Mouse (Mus musculus): ENCODE results near the gene Pla2g5. TPM values are rescaled to one million over a fixed set of nuclear protein-coding genes. Genes with fewer than 3 reads are reported as not detected.
"Not testable (repeated sequence)": the region's sequence is repeated elsewhere in the genome, so short reads cannot be mapped to it uniquely, and the experiment has no call there.

Pla2g5 gene
- total RNA-seq (2014; fragmentation: Nextera tagmentation) (not detected in 2 replicates), total RNA-seq (2017) (not detected in 2 replicates)

DNA sequence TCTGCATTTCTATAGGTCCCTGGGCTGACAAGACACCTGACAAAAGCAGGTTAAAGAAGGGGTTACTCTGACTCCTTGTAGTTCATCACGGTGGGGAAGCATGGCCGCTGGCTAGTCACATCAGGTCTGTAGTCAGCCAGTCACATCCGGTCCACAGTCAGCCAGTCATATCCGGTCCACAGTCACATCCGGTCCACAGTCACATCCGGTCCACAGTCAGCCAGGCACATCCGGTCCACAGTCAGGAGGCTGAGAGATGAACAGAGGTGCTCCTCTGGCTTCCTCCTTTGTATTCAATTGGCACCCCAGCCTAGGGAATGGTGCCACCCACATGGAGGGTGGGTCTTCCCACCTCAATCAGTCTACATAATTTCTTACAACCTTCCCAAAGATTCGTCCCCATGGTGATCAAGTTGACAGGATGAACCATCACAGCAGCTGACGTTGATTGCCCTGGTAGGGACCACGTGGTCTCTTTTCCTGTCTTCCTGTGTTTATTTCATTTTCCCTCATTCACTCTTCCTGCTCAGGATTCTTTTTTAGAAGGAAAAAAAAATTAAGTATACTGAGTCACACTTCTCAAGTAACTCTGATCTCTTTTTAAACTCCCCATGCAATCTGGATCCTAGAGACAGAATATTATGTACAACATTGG is at the start of gene Pla2g5:
TSS of gene Pla2g5 (minus strand) at position 139 of the 655 bp plus-strand sequence.
- ATAC-seq (replicated peaks; ENCODE audit: poor library complexity, severe bottlenecking): no peak

DNA sequence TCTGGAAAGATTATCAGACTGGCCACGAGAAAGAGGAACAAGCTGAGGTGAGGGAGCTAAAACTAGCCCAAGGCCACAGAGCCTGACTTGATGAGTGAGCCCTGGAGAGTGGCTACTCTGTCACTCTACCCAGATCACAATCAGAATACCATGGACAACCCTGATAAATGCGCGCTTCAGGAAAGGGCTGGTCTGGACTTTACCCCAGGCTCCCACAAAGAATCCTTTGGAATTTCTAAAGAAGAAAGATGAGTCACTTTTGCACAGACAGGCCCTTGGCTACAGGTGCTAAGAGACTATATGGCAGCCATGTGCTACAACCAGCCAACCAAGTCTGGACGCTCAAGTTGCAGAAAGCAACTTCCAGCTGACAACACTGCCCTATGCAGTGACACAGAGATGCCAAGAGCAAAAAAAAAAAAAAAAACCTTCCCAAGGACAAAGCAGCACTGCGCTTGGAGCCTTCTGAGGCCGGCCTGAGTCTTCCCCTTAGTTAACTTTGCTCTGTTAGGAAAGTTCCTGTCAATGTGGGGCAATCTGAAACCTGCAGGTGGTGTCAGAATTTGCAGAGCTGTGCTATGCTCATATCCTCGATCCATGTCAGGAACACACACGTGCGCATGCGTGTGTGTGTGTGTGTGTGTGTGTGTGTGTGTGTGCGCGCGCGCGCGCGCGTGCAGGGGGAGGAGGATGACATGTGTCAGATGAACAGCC is 42.5 kb upstream of the Pla2g5 start:
- peak; percentile 86 for ATAC-seq (replicated peaks; ENCODE audit: poor library complexity, severe bottlenecking)

DNA sequence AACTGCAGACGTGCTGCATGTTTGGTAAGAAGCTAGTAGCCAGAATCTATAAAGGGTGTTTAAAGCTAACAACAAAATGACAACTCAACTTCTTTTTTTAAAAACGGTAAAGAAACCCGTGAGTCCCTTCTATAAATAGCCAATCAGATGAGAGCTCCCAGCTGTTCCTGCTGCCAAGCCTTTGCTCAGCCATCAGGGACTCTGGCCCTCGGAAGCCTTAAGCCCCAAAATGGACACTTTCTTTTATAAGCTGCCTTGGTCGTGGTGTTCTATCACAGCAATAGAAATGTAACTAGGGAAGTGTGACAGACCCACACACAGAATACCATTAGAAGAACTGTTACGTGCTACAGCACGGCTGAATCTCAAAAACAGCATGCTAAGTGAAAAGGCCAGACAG is 36.1 kb upstream of the Pla2g5 start:
- no peak for ATAC-seq (replicated peaks; ENCODE audit: poor library complexity, severe bottlenecking)

DNA sequence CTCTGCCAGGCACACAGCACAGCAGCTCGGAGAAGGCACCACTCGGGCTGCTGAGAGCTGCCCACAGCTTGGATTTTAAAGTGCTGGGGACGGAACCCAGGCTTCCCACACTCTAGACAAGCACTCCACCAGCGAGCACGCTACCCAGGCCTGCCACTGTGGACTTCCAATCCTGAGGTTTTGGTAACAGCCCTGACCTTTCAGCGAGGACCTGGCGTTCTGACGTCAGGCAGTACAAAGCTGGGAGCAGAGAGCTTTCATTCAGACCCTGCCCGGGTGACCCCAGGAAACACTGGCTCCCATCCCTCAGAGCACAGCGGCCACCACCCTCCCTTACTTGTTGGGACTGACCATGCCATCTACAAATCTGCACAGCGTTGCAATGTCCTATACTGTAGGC is 30.5 kb upstream of the Pla2g5 start:
- ATAC-seq (replicated peaks; ENCODE audit: poor library complexity, severe bottlenecking): not testable (repeated sequence)

DNA sequence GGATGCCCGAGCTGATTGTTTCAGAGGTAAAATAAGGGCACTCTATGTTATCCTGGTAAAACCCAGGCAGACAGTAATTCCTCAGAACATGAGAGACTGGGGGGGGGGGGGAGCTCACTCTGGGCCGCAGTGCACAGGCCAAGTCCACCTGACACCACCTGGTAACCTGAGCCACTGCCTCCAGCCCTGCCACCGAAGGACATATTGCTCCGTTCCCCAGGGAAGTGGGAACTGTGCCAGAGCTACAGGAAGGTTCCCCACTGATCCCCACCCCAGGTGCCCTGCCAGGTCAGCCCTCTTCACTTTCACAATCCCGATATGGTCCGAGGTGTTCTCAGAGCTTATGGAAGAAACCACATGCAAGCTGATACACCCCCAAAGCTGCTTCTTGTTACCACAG is 29.4 kb upstream of the Pla2g5 start:
- no peak for ATAC-seq (replicated peaks; ENCODE audit: poor library complexity, severe bottlenecking)

DNA sequence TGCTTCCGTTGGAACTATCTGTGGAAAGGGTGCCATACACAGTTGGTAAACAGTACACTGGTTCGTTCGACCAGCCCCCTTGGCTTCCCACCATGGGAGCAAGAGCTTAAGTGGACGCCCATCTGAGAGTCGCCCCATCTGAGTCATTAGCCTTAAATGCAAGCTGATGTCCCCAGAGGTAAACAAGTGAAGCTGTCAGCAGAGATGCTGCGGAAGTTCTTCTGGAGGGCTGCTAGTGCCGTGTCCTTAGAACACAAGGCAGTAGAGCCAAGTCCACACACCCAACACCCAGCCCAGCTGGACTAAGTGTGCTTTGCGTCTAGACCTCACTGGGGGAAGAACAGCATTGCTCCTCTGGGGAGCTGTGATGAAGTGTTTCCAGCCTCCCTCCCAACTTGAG is 26.4 kb upstream of the Pla2g5 start:
- ATAC-seq (replicated peaks; ENCODE audit: poor library complexity, severe bottlenecking): no peak

DNA sequence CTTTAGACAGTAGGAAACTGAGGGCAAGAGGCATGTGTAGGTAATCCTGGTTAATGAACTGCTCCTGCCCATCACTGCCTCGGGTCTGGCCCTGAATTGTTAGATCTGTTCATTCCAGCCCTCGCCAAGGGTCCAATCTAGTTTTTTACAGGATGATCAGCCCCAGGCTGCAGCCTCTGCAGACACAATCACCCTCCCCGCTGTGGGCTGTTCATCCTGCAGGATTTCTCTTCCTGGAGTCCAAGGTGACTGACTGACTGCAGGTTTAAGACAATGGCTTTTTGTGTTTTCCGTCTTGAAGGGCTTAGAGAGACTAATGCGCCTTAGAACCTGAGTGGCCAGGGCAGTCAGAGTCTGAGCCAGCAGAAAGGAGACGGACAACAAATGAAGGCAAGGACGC is 25.9 kb upstream of the Pla2g5 start:
- no peak for ATAC-seq (replicated peaks; ENCODE audit: poor library complexity, severe bottlenecking)

DNA sequence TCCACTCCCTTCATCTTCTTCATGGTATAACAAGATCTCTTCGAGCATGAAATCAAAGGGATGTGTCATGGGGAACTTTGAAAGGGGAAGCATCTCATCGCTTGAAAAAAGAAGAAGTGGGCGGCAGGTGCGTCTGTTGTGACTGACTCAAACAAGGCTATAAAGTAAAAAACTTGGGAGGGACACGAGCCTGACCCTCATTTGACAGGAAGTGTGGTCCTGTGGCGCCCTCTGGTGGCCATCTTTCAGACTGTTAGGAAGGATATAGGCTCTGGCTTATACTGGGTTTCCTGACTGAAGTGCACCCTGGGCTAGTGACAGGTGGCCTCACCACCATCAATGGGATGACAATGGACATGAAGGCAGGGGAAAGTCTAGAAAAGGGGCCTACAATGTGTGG is 21.0 kb upstream of the Pla2g5 start:
- ATAC-seq (replicated peaks; ENCODE audit: poor library complexity, severe bottlenecking): peak; percentile 94

DNA sequence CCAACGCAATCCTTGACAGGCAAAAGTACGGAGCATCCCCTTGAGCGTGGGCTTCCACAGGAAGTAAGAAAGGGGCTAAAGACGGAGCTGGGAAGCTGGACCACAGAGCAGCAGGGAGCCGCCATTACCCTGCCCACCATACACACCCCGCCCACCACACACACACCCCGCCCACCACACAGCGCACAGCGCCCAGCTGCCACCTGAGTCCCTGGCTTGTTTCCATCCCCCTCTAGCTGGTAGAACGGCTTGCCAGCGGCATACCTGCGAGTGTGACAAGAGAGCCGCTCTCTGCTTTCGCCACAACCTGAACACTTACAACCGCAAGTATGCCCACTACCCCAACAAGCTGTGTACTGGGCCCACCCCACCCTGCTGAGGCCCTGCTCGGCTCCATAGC is 18.9 kb upstream of the Pla2g5 start:
- ATAC-seq (replicated peaks; ENCODE audit: poor library complexity, severe bottlenecking): no peak

DNA sequence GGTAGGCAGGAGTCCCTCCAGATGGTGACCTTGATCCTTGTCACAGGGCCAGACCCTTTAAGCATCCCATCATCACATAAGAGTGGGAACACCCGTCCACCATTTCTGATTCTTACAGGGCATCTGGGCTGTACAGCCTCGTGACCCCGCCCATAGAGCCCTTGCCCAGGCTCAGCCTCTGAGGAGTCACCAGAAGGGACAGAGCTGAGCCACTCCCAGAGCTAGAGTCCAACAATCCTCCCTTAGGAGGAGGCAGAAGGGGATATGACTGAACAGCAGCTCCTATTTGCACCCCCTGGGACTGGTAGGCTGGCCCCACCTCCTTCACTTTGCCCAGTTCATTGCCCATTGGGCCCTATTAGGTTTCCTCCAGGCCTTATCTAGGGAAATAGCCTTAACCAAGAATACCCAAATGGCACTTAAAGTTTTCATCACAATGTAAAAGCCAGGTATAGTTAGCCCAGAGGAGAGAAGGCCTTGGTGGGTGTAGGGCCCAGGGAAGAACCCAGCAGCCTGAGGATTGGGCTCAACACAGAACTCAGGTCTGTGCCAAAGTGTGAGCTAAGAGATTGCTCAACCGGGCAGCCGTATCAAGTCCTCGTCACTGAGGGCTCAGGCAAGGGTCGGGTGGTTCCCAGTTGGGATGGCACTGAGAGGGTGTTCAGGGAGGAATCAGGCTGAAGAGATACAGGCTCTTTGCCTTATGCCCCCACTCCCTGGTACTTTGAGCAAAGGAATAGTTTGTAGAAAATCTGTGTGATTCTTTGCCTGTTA is 17.7 kb upstream of the Pla2g5 start:
- ATAC-seq (replicated peaks; ENCODE audit: poor library complexity, severe bottlenecking): no peak

DNA sequence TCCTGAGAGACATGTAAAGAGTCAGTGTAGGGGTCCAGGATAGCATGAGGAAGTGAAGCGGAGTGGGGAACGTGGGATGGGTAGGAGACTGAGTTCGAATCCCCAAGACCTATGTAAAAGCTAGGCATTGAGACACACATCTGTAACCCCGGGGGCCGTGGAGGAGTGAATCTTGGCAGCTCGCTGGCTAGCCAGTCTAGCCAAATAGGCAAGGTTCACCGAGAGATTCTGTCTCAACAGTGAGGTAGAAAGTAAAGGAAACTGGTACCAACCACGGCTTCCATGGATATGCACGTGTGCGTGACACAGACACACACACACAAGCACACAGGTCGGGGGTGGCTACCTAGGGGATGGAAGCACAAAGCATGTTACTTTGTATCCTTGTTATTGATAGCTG is 16.5 kb upstream of the Pla2g5 start:
- ATAC-seq (replicated peaks; ENCODE audit: poor library complexity, severe bottlenecking): no peak

DNA sequence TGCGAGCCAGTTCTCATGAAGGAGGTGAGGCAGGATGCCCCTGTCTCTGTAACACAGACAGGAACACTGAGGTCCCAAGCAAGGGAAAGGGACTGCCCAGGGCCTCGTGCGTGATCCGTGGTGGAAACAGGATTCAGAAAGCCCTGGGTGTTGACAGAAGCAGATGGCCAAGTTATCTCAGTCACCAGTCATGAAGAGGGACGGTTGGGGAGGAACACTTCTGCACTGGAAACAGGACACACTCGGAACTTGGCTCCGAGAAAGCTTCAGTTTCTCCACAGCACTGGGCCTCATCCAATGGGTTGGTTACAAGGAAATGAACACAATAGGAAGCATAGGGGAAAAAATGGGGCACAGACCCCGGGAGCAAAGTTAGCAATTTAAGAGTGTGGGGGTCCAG is 15.5 kb upstream of the Pla2g5 start:
- no peak for ATAC-seq (replicated peaks; ENCODE audit: poor library complexity, severe bottlenecking)

DNA sequence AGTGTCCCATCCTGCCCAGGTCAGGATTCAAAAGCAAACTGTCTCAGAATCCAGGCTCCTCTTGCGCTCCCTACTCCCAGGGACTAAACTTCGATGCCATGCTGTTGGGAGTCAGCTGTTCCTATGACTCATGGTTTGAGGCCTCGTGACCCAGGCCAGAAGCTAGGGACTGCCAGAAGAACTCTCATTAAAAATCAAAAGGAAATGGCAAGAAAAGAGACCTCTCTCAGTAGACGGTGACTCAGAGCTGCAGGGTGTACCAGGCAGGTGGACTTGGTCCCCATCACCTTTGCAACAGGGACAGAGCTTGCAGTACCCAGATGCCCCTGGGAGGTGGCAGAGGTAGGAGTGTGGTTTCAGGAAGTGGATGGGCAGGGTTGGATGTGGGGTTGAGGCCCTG is 14.4 kb upstream of the Pla2g5 start, which contains the start of gene Pla2g2e:
TSS of gene Pla2g2e (plus strand) at position 212 of the 400 bp plus-strand sequence.
- no peak for ATAC-seq (replicated peaks; ENCODE audit: poor library complexity, severe bottlenecking)

DNA sequence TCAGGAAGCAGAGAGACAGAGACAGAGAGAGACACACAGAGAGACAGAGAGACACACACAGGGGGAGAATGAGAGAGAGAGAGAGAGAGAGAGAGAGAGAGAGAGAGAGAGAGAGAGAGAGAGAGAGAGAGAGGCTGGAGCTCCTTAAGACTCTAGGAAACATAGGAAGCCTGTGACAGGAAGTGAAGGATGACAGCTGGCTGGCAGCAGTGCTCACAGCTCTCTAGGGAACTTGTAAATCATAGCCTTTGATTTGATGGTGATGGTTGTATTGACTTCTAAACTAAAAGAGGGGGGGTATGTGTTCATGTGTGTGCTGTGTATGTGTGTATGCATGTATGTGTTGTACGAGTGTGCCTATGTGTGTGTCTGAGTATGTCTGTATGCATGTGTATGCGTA is 12.7 kb upstream of the Pla2g5 start:
- no peak for ATAC-seq (replicated peaks; ENCODE audit: poor library complexity, severe bottlenecking)

DNA sequence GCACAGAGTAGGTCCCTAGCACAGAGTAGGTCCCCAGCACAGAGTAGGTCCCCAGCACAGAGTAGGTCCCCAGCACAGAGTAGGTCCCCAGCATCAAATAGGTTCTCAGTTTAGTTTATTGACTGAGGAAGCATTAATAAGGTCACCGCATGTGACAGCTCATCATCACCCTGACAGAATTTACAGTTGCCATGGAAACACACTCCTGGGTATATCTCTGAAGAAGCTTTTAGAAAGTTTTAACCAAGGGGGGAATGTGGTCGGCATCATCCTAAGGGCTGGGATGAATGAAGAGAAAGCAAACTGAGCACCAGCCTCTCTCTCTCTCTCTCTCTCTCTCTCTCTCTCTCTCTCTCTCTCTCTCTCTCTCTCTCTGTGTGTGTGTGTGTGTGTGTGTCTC is 12.0 kb upstream of the Pla2g5 start:
- not testable (repeated sequence) for ATAC-seq (replicated peaks; ENCODE audit: poor library complexity, severe bottlenecking)

DNA sequence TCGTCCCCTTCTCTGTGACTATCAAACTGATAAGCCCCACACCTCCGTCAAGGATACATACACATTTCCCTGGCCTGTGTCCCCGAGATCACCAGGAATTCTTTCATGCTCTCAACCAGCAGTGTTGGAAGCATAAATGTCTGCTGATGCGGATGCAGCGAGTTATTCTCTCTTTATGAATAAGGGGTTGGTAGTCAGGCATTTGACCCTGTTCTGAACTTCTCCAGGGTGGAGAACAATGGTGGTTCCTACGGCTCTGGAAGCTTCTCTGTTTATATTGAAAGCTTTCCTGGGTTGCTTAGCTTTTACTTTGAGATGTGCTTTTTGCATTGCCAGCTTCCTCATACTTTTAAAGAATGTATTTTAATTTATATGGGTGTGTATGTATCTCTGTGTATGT is 10.6 kb upstream of the Pla2g5 start, which contains the start of gene Gm13030:
TSS of gene Gm13030 (minus strand) at position 101 of the 400 bp plus-strand sequence.
- ATAC-seq (replicated peaks; ENCODE audit: poor library complexity, severe bottlenecking): no peak

DNA sequence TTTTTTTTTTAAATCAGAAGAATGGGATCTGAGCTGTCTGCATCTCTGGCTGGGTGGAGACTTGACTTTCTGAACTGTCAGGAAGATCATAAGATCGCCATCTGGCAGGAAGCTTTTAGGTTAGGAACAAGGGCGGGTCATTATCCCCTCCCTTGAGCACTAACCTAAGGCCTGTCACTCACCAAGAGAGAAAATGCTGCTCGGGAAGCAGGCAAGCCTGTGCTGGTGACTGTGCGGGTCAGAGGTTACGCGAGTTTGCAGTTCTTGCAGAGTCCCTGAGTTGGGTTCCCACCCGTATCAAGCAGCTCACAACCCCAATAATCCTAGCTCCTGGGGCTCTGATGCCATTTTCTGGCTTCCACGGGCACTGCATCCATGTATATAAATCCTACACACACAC is 5.4 kb upstream of the Pla2g5 start:
- no peak for ATAC-seq (replicated peaks; ENCODE audit: poor library complexity, severe bottlenecking)

DNA sequence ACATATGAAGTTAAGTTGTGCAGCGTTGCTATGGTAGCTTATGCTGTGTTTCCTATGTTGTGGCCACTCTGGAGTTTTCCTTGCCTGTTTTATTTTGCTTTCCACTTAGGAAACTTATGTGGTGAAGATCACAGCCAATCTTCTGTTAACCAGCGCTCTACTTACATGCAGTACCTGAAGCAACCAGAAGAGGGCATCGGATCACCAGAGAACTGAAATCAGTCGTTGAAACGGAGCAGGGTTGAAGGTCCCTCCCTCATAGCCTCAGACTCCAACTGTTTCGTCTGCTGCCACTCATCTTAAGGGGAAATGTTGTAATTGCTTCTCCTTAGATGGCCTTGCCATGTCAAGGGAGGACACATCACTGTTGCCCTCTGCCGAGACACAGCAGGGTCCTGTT is 3.1 kb upstream of the Pla2g5 start:
- peak; percentile 88 for ATAC-seq (replicated peaks; ENCODE audit: poor library complexity, severe bottlenecking)

DNA sequence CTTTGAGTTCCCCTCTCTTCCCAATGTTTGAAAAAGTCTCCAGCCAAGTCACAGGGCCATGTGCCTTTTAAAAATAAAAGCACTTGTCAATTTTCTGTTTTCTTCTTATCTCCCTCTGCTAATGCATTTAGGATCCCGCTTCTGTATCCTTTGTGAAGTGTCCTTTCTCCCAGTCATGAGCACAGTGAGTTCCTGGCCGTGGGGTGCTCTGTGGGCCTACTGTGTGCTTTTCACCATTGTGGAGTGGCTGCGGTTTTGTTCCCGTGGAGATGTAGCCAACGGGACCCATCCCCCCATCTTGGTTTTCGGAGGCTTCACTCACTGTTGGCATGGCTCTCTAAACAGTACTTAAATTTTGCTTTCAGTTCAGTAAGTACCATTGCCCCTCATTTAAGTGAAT is 2.7 kb upstream of the Pla2g5 start:
- no peak for ATAC-seq (replicated peaks; ENCODE audit: poor library complexity, severe bottlenecking)

DNA sequence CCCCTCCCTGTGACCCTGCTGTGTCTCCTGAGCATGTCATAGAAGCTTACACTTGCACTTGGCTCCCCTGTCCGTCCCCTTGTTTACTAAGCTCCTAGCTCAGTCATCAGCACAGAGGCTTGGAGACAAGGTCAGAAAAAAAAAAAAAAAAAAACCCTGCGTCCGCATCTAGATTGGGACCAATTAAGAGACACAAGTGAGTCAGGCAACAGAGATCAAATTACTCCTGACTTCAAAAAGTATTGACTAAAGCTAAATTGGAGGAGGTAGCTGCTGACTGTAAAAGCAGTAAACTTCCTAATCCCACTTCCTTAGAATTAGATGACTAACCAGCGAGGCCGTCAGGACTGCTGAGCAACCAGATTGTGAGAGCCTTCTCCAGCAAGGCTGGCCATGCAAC is 1.8 kb upstream of the Pla2g5 start:
- ATAC-seq (replicated peaks; ENCODE audit: poor library complexity, severe bottlenecking): no peak

DNA sequence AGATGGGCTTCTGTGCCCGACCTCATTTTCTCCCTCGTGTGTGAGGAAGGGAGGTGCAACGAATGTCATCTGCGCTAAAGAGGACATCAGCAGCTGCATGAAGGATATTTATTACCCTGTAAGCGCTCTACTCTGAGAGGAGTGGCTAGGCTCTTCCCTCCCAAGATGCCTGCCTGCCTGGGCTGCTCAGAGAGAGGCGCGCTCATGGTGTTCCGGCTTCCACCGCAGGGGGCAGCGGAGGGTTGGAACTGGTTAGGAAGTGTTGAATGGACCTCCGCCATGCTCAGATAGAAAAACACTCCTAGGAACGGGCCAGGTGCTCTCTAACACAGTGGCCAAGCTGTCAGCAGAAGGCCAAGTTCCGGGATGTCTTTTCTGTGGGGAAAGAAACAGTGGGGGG is 3.6 kb downstream of the Pla2g5 start:
- peak; percentile 51; the same call in 1 of the 2 replicates for ATAC-seq (replicated peaks; ENCODE audit: poor library complexity, severe bottlenecking)

Data from granulocyte monocyte progenitor cell, adult 5-6 weeks (primary cell).